Mouse (Mus musculus): Measurements from ENCODE around the gene Fam114a2.

GRCm38 (mm10) chr11:57434153-57434552 is 84.3 kb downstream of the Fam114a2 start:
- TF ChIP-seq GATA1 (IDR thresholded peaks at IDR 0.05; ENCODE audit: borderline replicate concordance, low read length) = no peak
- TF ChIP-seq FLI1 (IDR thresholded peaks at IDR 0.05; ENCODE audit: low read length) = no peak

Measured in megakaryocyte, embryonic 14.5 days (primary cell).